Mouse (Mus musculus): ENCODE results near the gene Pnmal2.
A peak's percentile ranks its signal among the peaks of the same experiment; 100 is the strongest.

Pnmal2 gene

GRCm38 (mm10) chr7:16944061-16944807, at the start of gene Pnmal2:
Gene Pnmal2 (plus strand): TSS chr7:16944682.
- Histone ChIP-seq H3K27me3 (ENCODE audit: control insufficient read depth, insufficient read depth, low read length, poor library complexity, severe bottlenecking) (no peaks in the 10 kb centered on the region; the same call in 1 of the 2 replicates), H3K36me3 (ENCODE audit: control insufficient read depth, insufficient read depth, low read length, poor library complexity, severe bottlenecking) (no peaks in the 10 kb centered on the region)
- peak; percentile 68 for DNase-seq (ENCODE audit: low read depth, low spot score)

GRCm38 (mm10) chr7:16895000-16895399, 49.5 kb upstream of the Pnmal2 start:
- H3K27me3 ChIP-seq (ENCODE audit: control insufficient read depth, insufficient read depth, low read length, poor library complexity, severe bottlenecking), result peaks cover 1% of the 10 kb centered on the region; the same call in 1 of the 2 replicates
- no peaks in the 10 kb centered on the region for H3K36me3 ChIP-seq (ENCODE audit: control insufficient read depth, insufficient read depth, low read length, poor library complexity, severe bottlenecking)
- peak; percentile 74 for DNase-seq (ENCODE audit: low read depth, low spot score)

- DNase-seq (ENCODE audit: low read depth, low spot score), result no peak
- Histone ChIP-seq H3K27me3 (ENCODE audit: control insufficient read depth, insufficient read depth, low read length, poor library complexity, severe bottlenecking) (peaks cover 1% of the 10 kb centered on the region; the same call in 1 of the 2 replicates), H3K36me3 (ENCODE audit: control insufficient read depth, insufficient read depth, low read length, poor library complexity, severe bottlenecking) (no peaks in the 10 kb centered on the region)
These were observed 49.0 kb upstream of the Pnmal2 start for GRCm38 (mm10) chr7:16895511-16895910.

- Histone ChIP-seq H3K36me3 (ENCODE audit: control insufficient read depth, insufficient read depth, low read length, poor library complexity, severe bottlenecking) (no peaks in the 10 kb centered on the region), H3K27me3 (ENCODE audit: control insufficient read depth, insufficient read depth, low read length, poor library complexity, severe bottlenecking) (peaks cover 1% of the 10 kb centered on the region; the same call in 1 of the 2 replicates)
- no peak for DNase-seq (ENCODE audit: low read depth, low spot score)
These were observed 44.0 kb upstream of the Pnmal2 start for GRCm38 (mm10) chr7:16900526-16900925.

- H3K36me3 ChIP-seq (ENCODE audit: control insufficient read depth, insufficient read depth, low read length, poor library complexity, severe bottlenecking), result no peaks in the 10 kb centered on the region
- H3K27me3 ChIP-seq (ENCODE audit: control insufficient read depth, insufficient read depth, low read length, poor library complexity, severe bottlenecking), result no peaks in the 10 kb centered on the region
- no peak for DNase-seq (ENCODE audit: low read depth, low spot score)
These were observed 41.0 kb upstream of the Pnmal2 start for GRCm38 (mm10) chr7:16903439-16903955.

- Histone ChIP-seq H3K36me3 (ENCODE audit: control insufficient read depth, insufficient read depth, low read length, poor library complexity, severe bottlenecking) (no peaks in the 10 kb centered on the region), H3K27me3 (ENCODE audit: control insufficient read depth, insufficient read depth, low read length, poor library complexity, severe bottlenecking) (no peaks in the 10 kb centered on the region)
- no peak for DNase-seq (ENCODE audit: low read depth, low spot score)
These were observed 40.3 kb upstream of the Pnmal2 start for GRCm38 (mm10) chr7:16904120-16904675.

GRCm38 (mm10) chr7:16905491-16906021, 38.9 kb upstream of the Pnmal2 start:
- H3K36me3 ChIP-seq (ENCODE audit: control insufficient read depth, insufficient read depth, low read length, poor library complexity, severe bottlenecking), result no peaks in the 10 kb centered on the region
- no peak for DNase-seq (ENCODE audit: low read depth, low spot score)
- no peaks in the 10 kb centered on the region for H3K27me3 ChIP-seq (ENCODE audit: control insufficient read depth, insufficient read depth, low read length, poor library complexity, severe bottlenecking)

GRCm38 (mm10) chr7:16906281-16906680, 38.2 kb upstream of the Pnmal2 start, which contains the start of gene Ptgir:
Gene Ptgir (plus strand): TSS chr7:16906490.
- no peaks in the 10 kb centered on the region for H3K27me3 ChIP-seq (ENCODE audit: control insufficient read depth, insufficient read depth, low read length, poor library complexity, severe bottlenecking)
- no peaks in the 10 kb centered on the region for H3K36me3 ChIP-seq (ENCODE audit: control insufficient read depth, insufficient read depth, low read length, poor library complexity, severe bottlenecking)
- DNase-seq (ENCODE audit: low read depth, low spot score), result peak; percentile 43

GRCm38 (mm10) chr7:16906889-16907559, 37.5 kb upstream of the Pnmal2 start:
- Histone ChIP-seq H3K27me3 (ENCODE audit: control insufficient read depth, insufficient read depth, low read length, poor library complexity, severe bottlenecking) (no peaks in the 10 kb centered on the region), H3K36me3 (ENCODE audit: control insufficient read depth, insufficient read depth, low read length, poor library complexity, severe bottlenecking) (no peaks in the 10 kb centered on the region)
- no peak for DNase-seq (ENCODE audit: low read depth, low spot score)

- DNase-seq (ENCODE audit: low read depth, low spot score), result no peak
- Histone ChIP-seq H3K36me3 (ENCODE audit: control insufficient read depth, insufficient read depth, low read length, poor library complexity, severe bottlenecking) (no peaks in the 10 kb centered on the region), H3K27me3 (ENCODE audit: control insufficient read depth, insufficient read depth, low read length, poor library complexity, severe bottlenecking) (no peaks in the 10 kb centered on the region)
These were observed 36.6 kb upstream of the Pnmal2 start for GRCm38 (mm10) chr7:16907842-16908241.

- Histone ChIP-seq H3K36me3 (ENCODE audit: control insufficient read depth, insufficient read depth, low read length, poor library complexity, severe bottlenecking) (no peaks in the 10 kb centered on the region), H3K27me3 (ENCODE audit: control insufficient read depth, insufficient read depth, low read length, poor library complexity, severe bottlenecking) (no peaks in the 10 kb centered on the region)
- DNase-seq (ENCODE audit: low read depth, low spot score), result no peak
These were observed 36.1 kb upstream of the Pnmal2 start for GRCm38 (mm10) chr7:16908367-16908766.

- no peak for DNase-seq (ENCODE audit: low read depth, low spot score)
- Histone ChIP-seq H3K27me3 (ENCODE audit: control insufficient read depth, insufficient read depth, low read length, poor library complexity, severe bottlenecking) (no peaks in the 10 kb centered on the region), H3K36me3 (ENCODE audit: control insufficient read depth, insufficient read depth, low read length, poor library complexity, severe bottlenecking) (no peaks in the 10 kb centered on the region)
These were observed 35.6 kb upstream of the Pnmal2 start for GRCm38 (mm10) chr7:16908859-16909258.

GRCm38 (mm10) chr7:16909909-16910308, 34.6 kb upstream of the Pnmal2 start:
- Histone ChIP-seq H3K27me3 (ENCODE audit: control insufficient read depth, insufficient read depth, low read length, poor library complexity, severe bottlenecking) (no peaks in the 10 kb centered on the region), H3K36me3 (ENCODE audit: control insufficient read depth, insufficient read depth, low read length, poor library complexity, severe bottlenecking) (no peaks in the 10 kb centered on the region)
- DNase-seq (ENCODE audit: low read depth, low spot score), result no peak

- DNase-seq (ENCODE audit: low read depth, low spot score), result no peak
- Histone ChIP-seq H3K27me3 (ENCODE audit: control insufficient read depth, insufficient read depth, low read length, poor library complexity, severe bottlenecking) (no peaks in the 10 kb centered on the region), H3K36me3 (ENCODE audit: control insufficient read depth, insufficient read depth, low read length, poor library complexity, severe bottlenecking) (peaks cover 10% of the 10 kb centered on the region)
These were observed 32.6 kb upstream of the Pnmal2 start for GRCm38 (mm10) chr7:16911904-16912303.

- Histone ChIP-seq H3K27me3 (ENCODE audit: control insufficient read depth, insufficient read depth, low read length, poor library complexity, severe bottlenecking) (no peaks in the 10 kb centered on the region), H3K36me3 (ENCODE audit: control insufficient read depth, insufficient read depth, low read length, poor library complexity, severe bottlenecking) (peaks cover 12% of the 10 kb centered on the region)
- no peak for DNase-seq (ENCODE audit: low read depth, low spot score)
These were observed 32.1 kb upstream of the Pnmal2 start for GRCm38 (mm10) chr7:16912360-16912759.

Measured in splenic B cell, adult 2 months (primary cell).